Mouse (Mus musculus): ENCODE data around the gene Sash3.

GRCm38 (mm10) chrX:48197856-48198255 lies 51.6 kb downstream of the Sash3 start:
- TF ChIP-seq CTCF (IDR thresholded peaks at IDR 0.05; ENCODE audit: control insufficient read depth, insufficient read depth, insufficient read length) (no peak), MAX (IDR thresholded peaks at IDR 0.05) (no peak)

All from C2C12 (cell line).